7 mouse cellular contexts compared by ENCODE assay signal in genomic region chr16:17802839-17803674, GRCm38 (mm10). TPM values are rescaled to one million over a fixed set of nuclear protein-coding genes. Genes with fewer than 3 reads are reported as not detected.
DNase-seq lines count a peak whose midpoint lies in the region; ATAC-seq and TF ChIP-seq lines count a peak whose summit lies in the region.

No protein-coding gene starts in this region.

- H3K27me3 ChIP-seq in heart, embryonic 16.5 days (ENCODE audit: control insufficient read depth, insufficient read depth, low read length): peaks cover 70% of the 10 kb centered on the region
- H3K27me3 ChIP-seq in splenic B cell, adult 2 months (ENCODE audit: control insufficient read depth, insufficient read depth, low read length, poor library complexity, severe bottlenecking): no peaks in the 10 kb centered on the region

- WGBS in heart, embryonic 16.5 days: 10% methylated on average over 83 of the region's 83 CpGs

- peaks cover 40% of the 10 kb centered on the region for H3K4me1 ChIP-seq in heart, embryonic 16.5 days (ENCODE audit: control insufficient read depth, insufficient read depth, low read length)

- intact Hi-C loops in left cerebral cortex, adult 2 months (cut with DNase I): no loop called here

- ATAC-seq in heart, embryonic 16.5 days (replicated peaks; ENCODE audit: extremely low read depth, insufficient read depth, low FRiP score): no peak
- ATAC-seq in megakaryocyte progenitor cell, adult 5-6 weeks (replicated peaks; ENCODE audit: poor library complexity): 0 out of 2 replicates have a peak, but pooled peaks have one; percentile 9

- peak overlapping the region; percentile 52 for H3K4me3 ChIP-seq in heart, embryonic 16.5 days (ENCODE audit: low read length)
- H3K4me3 ChIP-seq in left cerebral cortex, adult 2 months: peak overlapping the region; percentile 29

- no peaks in the 10 kb centered on the region for H3K9me3 ChIP-seq in heart, embryonic 16.5 days (replicated peaks; ENCODE audit: control insufficient read depth, low read length)

- DNase-seq in thymus, postnatal 14 days: peak; percentile 23
- DNase-seq in thymus, adult 18-20 months: no peak
- DNase-seq in cerebellum, postnatal 36 days: peak; percentile 30 to 38
- peak; percentile 57 to 60 for DNase-seq in left cerebral cortex, adult 2 months (ENCODE audit: extremely low spot score in 1 of 2, low spot score in 2 of 2)
- peak; percentile 53 for DNase-seq in splenic B cell, adult 2 months (ENCODE audit: low read depth, low spot score)

- peak overlapping the region; percentile 58 for H3K9ac ChIP-seq in heart, embryonic 16.5 days (ENCODE audit: low read length)

- no peak for TF ChIP-seq CTCF in left cerebral cortex, adult 2 months (IDR thresholded peaks at IDR 0.05)

- peak overlapping the region; percentile 74 for H3K4me2 ChIP-seq in heart, embryonic 16.5 days (ENCODE audit: low read depth, low read length)

- no peak overlapping the region for H3K27ac ChIP-seq in heart, embryonic 16.5 days (ENCODE audit: low read length)
- no peak overlapping the region for H3K27ac ChIP-seq in left cerebral cortex, adult 2 months

- no peaks in the 10 kb centered on the region for H3K36me3 ChIP-seq in heart, embryonic 16.5 days (ENCODE audit: control insufficient read depth, insufficient read depth)
- no peaks in the 10 kb centered on the region for H3K36me3 ChIP-seq in splenic B cell, adult 2 months (ENCODE audit: control insufficient read depth, insufficient read depth, low read length, poor library complexity, severe bottlenecking)

RNA-seq across cellular contexts. Expression of gene Scarf2, which starts 6.0 kb away (rescaled TPM):
- 4.3 and 5.5 TPM in 2 replicates for polyA plus RNA-seq in heart, embryonic 16.5 days (2015; fragmentation: Nextera tagmentation; extraction: Ambion mirVana)
- total RNA-seq in left cerebral cortex, adult 2 months (2021): 1 to 10 TPM; 2.8 to 5.9 TPM
- 0.10 TPM in 1 of 2 replicates, not detected in the other for total RNA-seq in megakaryocyte progenitor cell, adult 5-6 weeks (2015)
- 0.07 TPM in 1 of 2 replicates, not detected in the other for total RNA-seq in megakaryocyte progenitor cell, adult 5-6 weeks (2017)

RNA-seq across cellular contexts. Expression of gene B830017H08Rik, which starts 29.9 kb away (rescaled TPM):
- not detected in 2 replicates for polyA plus RNA-seq in heart, embryonic 16.5 days (2015; fragmentation: Nextera tagmentation; extraction: Ambion mirVana)
- total RNA-seq in left cerebral cortex, adult 2 months (2021): 1 to 10 TPM; 3.4 to 4.1 TPM
- not detected in 2 replicates for total RNA-seq in megakaryocyte progenitor cell, adult 5-6 weeks (2015)
- total RNA-seq in megakaryocyte progenitor cell, adult 5-6 weeks (2017): not detected in 2 replicates

RNA-seq across cellular contexts. Expression of gene Car15, which starts 35.1 kb away (rescaled TPM):
- 2.0 and 2.6 TPM in 2 replicates for polyA plus RNA-seq in heart, embryonic 16.5 days (2015; fragmentation: Nextera tagmentation; extraction: Ambion mirVana)
- total RNA-seq in left cerebral cortex, adult 2 months (2021): 10 to 100 TPM; 12.2 to 16.4 TPM
- total RNA-seq in megakaryocyte progenitor cell, adult 5-6 weeks (2015): 1.3 and 1.9 TPM in 2 replicates
- total RNA-seq in megakaryocyte progenitor cell, adult 5-6 weeks (2017): 1.2 and 2.5 TPM in 2 replicates

RNA-seq across cellular contexts. Expression of gene Klhl22, which starts 43.6 kb away (rescaled TPM):
- polyA plus RNA-seq in heart, embryonic 16.5 days (2015; fragmentation: Nextera tagmentation; extraction: Ambion mirVana): 36.4 and 39.6 TPM in 2 replicates
- total RNA-seq in left cerebral cortex, adult 2 months (2021): 10 to 100 TPM; 84.9 to 86.0 TPM
- 7.5 and 10.6 TPM in 2 replicates for total RNA-seq in megakaryocyte progenitor cell, adult 5-6 weeks (2015)
- total RNA-seq in megakaryocyte progenitor cell, adult 5-6 weeks (2017): 12.8 and 34.6 TPM in 2 replicates

Comparison
In these comparisons a context has a peak if more than half of its experiments do, and no peak if none do; other contexts are left out.
1. DNase-seq: peak in thymus, postnatal 14 days (single experiment), cerebellum, postnatal 36 days (2 of 2), left cerebral cortex, adult 2 months (2 of 2) and splenic B cell, adult 2 months (single experiment); none in thymus, adult 18-20 months (0 of 2).
2. RNA of gene B830017H08Rik, which starts 29.9 kb away (total RNA-seq): 3.4 to 4.1 TPM in left cerebral cortex, adult 2 months; not detected in megakaryocyte progenitor cell, adult 5-6 weeks; every median in the first group is over 4 times any median in the second.